Mouse (Mus musculus): ENCODE measurements around the gene Tmtc1. TPM values are rescaled to one million over a fixed set of nuclear protein-coding genes. Genes with fewer than 3 reads are reported as not detected.

The Tmtc1 gene
- 0.53 TPM for total RNA-seq (2023)

GRCm38 (mm10) chr6:148443726-148444701 lies at the start of gene Tmtc1:
Gene Tmtc1 (minus strand): TSS chr6:148444389.

GRCm38 (mm10) chr6:148211897-148212680 lies 232.1 kb downstream of the Tmtc1 start, which contains the start of gene Ergic2:
Gene Ergic2 (minus strand): TSS chr6:148212374.

Other genes starting within 250 kb of the Tmtc1 start
- gene Ergic2, start 232.0 kb downstream of the Tmtc1 start, total RNA-seq (2023): 97.8 TPM

Data from CD4-positive naive resting alpha-beta T cell, adult 57 days (primary cell).